In the genomic region with DNA sequence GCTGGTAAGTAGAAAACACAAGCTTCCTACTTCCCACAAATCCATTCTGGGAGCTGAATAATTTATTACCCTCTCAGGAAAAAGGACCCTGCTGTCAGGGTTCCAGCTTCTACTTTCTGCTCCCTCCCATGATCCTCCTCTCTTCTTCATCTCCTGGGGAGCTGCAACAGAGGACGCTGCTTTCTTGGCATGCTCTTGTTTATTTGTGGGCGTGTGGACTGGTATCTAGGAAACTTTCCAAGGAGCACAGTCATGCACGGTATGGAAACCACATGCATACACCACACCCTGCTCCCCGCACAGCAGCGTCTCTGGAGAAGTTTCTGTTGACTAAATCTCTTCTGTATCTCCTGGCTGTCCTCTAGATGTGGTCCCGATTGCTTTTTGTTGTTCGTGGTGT, we compare ENCODE assay signal across 8 mouse cellular contexts.
DNase-seq lines count a peak whose midpoint lies in the region; ATAC-seq and TF ChIP-seq lines count a peak whose summit lies in the region.

No protein-coding gene starts in this region.

- H3K9me3 ChIP-seq in intestine, embryonic 15.5 days: no peaks in the 10 kb centered on the region
- H3K9me3 ChIP-seq in intestine, postnatal 0 days (ENCODE audit: control insufficient read depth): no peaks in the 10 kb centered on the region
- no peaks in the 10 kb centered on the region for H3K9me3 ChIP-seq in liver, embryonic 12.5 days (replicated peaks)

- no peaks in the 10 kb centered on the region for H3K79me2 ChIP-seq in C2C12 (ENCODE audit: control insufficient read depth, insufficient read depth)

- DNase-seq in fibroblast of lung, adult 2 months (ENCODE audit: low read depth): peak; percentile 65
- DNase-seq in lung, postnatal 36 days: peak; percentile 26
- no peak for DNase-seq in retina, embryonic 14.5 days (ENCODE audit: low spot score)
- DNase-seq in kidney, postnatal 25 days: no peak

- H3K4me3 ChIP-seq in intestine, embryonic 15.5 days (replicated peaks): no peak overlapping the region
- no peak overlapping the region for H3K4me3 ChIP-seq in intestine, postnatal 0 days (ENCODE audit: low read depth, low read length)
- no peak overlapping the region for H3K4me3 ChIP-seq in C2C12 (ENCODE audit: insufficient read depth, poor library complexity, severe bottlenecking)
- H3K4me3 ChIP-seq in liver, embryonic 12.5 days: no peak overlapping the region

- no peak overlapping the region for H3K9ac ChIP-seq in intestine, embryonic 15.5 days
- H3K9ac ChIP-seq in intestine, postnatal 0 days (ENCODE audit: low read depth, low read length): no peak overlapping the region
- H3K9ac ChIP-seq in liver, embryonic 12.5 days: no peak overlapping the region

- peak; percentile 49; the same call in 1 of the 2 replicates for ATAC-seq in intestine, embryonic 15.5 days
- ATAC-seq in intestine, postnatal 0 days: no peak
- no peak for ATAC-seq in liver, embryonic 12.5 days

- no peaks in the 10 kb centered on the region for H3K79me3 ChIP-seq in C2C12 (ENCODE audit: low read depth)

- 54% methylated on average over 7 of the region's 7 CpGs for WGBS in intestine, embryonic 15.5 days
- WGBS in intestine, postnatal 0 days: 43% methylated on average over 7 of the region's 7 CpGs
- WGBS in liver, embryonic 12.5 days (ENCODE audit: insufficient replicate concordance): 43% methylated on average over 7 of the region's 7 CpGs

- no peak overlapping the region for H3ac ChIP-seq in C2C12 (ENCODE audit: control insufficient read depth, insufficient read length, low read depth)

- H3K27ac ChIP-seq in intestine, embryonic 15.5 days: no peak overlapping the region
- H3K27ac ChIP-seq in intestine, postnatal 0 days (ENCODE audit: low read depth, low read length): no peak overlapping the region
- no peak overlapping the region for H3K27ac ChIP-seq in liver, embryonic 12.5 days

- H3K4me1 ChIP-seq in intestine, embryonic 15.5 days (replicated peaks): no peaks in the 10 kb centered on the region
- 0 out of 2 replicates have a peak, but pooled peaks cover 2% of the 10 kb centered on the region for H3K4me1 ChIP-seq in intestine, postnatal 0 days (replicated peaks; ENCODE audit: control insufficient read depth, insufficient read depth, low read length)
- H3K4me1 ChIP-seq in liver, embryonic 12.5 days: no peaks in the 10 kb centered on the region

- no peak for TF ChIP-seq CTCF in intestine, postnatal 0 days (IDR thresholded peaks at IDR 0.05; ENCODE audit: low read depth)
- TF ChIP-seq CTCF in C2C12 (IDR thresholded peaks at IDR 0.05; ENCODE audit: control insufficient read depth, insufficient read depth, insufficient read length): no peak

- no peak overlapping the region for H3K4me2 ChIP-seq in intestine, embryonic 15.5 days (replicated peaks)
- H3K4me2 ChIP-seq in intestine, postnatal 0 days (replicated peaks; ENCODE audit: low read depth): no peak overlapping the region
- no peak overlapping the region for H3K4me2 ChIP-seq in liver, embryonic 12.5 days

- H3K27me3 ChIP-seq in intestine, embryonic 15.5 days (replicated peaks): no peaks in the 10 kb centered on the region
- no peaks in the 10 kb centered on the region for H3K27me3 ChIP-seq in intestine, postnatal 0 days (replicated peaks; ENCODE audit: control insufficient read depth, insufficient read depth, low read length)
- H3K27me3 ChIP-seq in C2C12 (ENCODE audit: control insufficient read depth, insufficient read depth, insufficient read length): no peaks in the 10 kb centered on the region
- H3K27me3 ChIP-seq in liver, embryonic 12.5 days (replicated peaks): no peaks in the 10 kb centered on the region

- no peaks in the 10 kb centered on the region for H3K36me3 ChIP-seq in intestine, embryonic 15.5 days
- no peaks in the 10 kb centered on the region for H3K36me3 ChIP-seq in intestine, postnatal 0 days (ENCODE audit: control insufficient read depth, insufficient read depth)
- no peaks in the 10 kb centered on the region for H3K36me3 ChIP-seq in C2C12 (ENCODE audit: control insufficient read depth, insufficient read depth)
- H3K36me3 ChIP-seq in liver, embryonic 12.5 days: no peaks in the 10 kb centered on the region

TF ChIP-seq in C2C12, 6 proteins besides CTCF, POLR2A, EP300 and RAD21:
- no peak for TF ChIP-seq FOSL1 (IDR thresholded peaks at IDR 0.05; ENCODE audit: insufficient read depth, low read length, poor library complexity, severe bottlenecking)
- no peak for TF ChIP-seq USF1 (IDR thresholded peaks at IDR 0.05; ENCODE audit: low read depth)
- TF ChIP-seq MAX (IDR thresholded peaks at IDR 0.05): peak; percentile 95
- peak; percentile 19 for TF ChIP-seq MYOD1 (IDR thresholded peaks at IDR 0.05; ENCODE audit: control insufficient read depth, insufficient read length, low read depth)
- no peak for TF ChIP-seq CEBPB (IDR thresholded peaks at IDR 0.05; ENCODE audit: low read depth)
- TF ChIP-seq MYOG (IDR thresholded peaks at IDR 0.05; ENCODE audit: control insufficient read depth, extremely low read depth, insufficient read length): no peak
TF ChIP-seq in C2C12: peak in this region for 2.

Comparison
In these comparisons a context has a peak if more than half of its experiments do, and no peak if none do; other contexts are left out.
1. DNase-seq: peak in fibroblast of lung, adult 2 months (single experiment) and lung, postnatal 36 days (single experiment); none in retina, embryonic 14.5 days (single experiment) and kidney, postnatal 25 days (0 of 2).